Mouse (Mus musculus) heart, embryonic 14.5 days (tissue): ENCODE data around the gene Acaca. TPM values are rescaled to one million over a fixed set of nuclear protein-coding genes. Genes with fewer than 3 reads are reported as not detected.

ENCODE experiments used
- ATAC-seq: fragments of 200-750 bp; cut with Nextera tagmentation; 2 replicates; pipeline ENCODE4 v1.8.0; 2017; ENCODE audit warnings: low read depth, moderate TSS enrichment; ENCODE audit not compliant: insufficient number of reproducible peaks, insufficient read depth, low FRiP score
- H3K27ac ChIP-seq, 2 experiments: fragments of 200-500 bp in 1 of 2; fragments of 300-500 bp in 1 of 2; sonication (generic) in 1 of 2; replicated peaks in 1 of 2; 2 replicates each; pipeline ENCODE4 v1.5.1; 2012 to 2014; ENCODE audit warnings: low read depth in 2 of 2, low read length in 2 of 2, control low read depth in 1 of 2, mild to moderate bottlenecking in 1 of 2, mixed read lengths in 1 of 2; ENCODE audit not compliant: control insufficient read depth in 1 of 2, insufficient read depth in 1 of 2
- H3K27me3 ChIP-seq: fragments of 300-500 bp; sonication (generic); 2 replicates; pipeline ENCODE4 v1.6.1; 2014; ENCODE audit warnings: mild to moderate bottlenecking, low read length, control low read depth; ENCODE audit not compliant: control insufficient read depth, insufficient read depth
- H3K36me3 ChIP-seq: fragments of 300-500 bp; sonication (generic); 2 replicates; pipeline ENCODE4 v1.6.1; 2014; ENCODE audit warnings: mild to moderate bottlenecking, control low read depth, low read length, mixed read lengths; ENCODE audit not compliant: control insufficient read depth, insufficient read depth
- H3K4me1 ChIP-seq, 2 experiments: fragments of 200-500 bp in 1 of 2; fragments of 300-500 bp in 1 of 2; sonication (generic) in 1 of 2; 2 replicates each; pipeline ENCODE4 v1.6.1; 2012 to 2014; ENCODE audit warnings: low read length in 2 of 2, control low read depth in 1 of 2, mixed read lengths in 1 of 2; ENCODE audit not compliant: control insufficient read depth in 2 of 2, insufficient read depth in 2 of 2
- H3K4me2 ChIP-seq: fragments of 300-500 bp; sonication (generic); 2 replicates; pipeline ENCODE4 v1.6.1; 2014; ENCODE audit warnings: mild to moderate bottlenecking, low read length
- H3K4me3 ChIP-seq, 2 experiments: fragments of 200-500 bp in 1 of 2; fragments of 300-500 bp in 1 of 2; sonication (generic) in 1 of 2; 2 replicates each; pipeline ENCODE4 v1.5.1; 2012 to 2014; ENCODE audit warnings: low read length in 2 of 2, mild to moderate bottlenecking in 2 of 2, control low read depth in 1 of 2, low read depth in 1 of 2, moderate library complexity in 1 of 2; ENCODE audit not compliant: control insufficient read depth in 1 of 2, insufficient read depth in 1 of 2
- H3K9ac ChIP-seq: fragments of 300-500 bp; sonication (generic); 2 replicates; pipeline ENCODE4 v1.6.1; 2014; ENCODE audit warnings: mild to moderate bottlenecking, low read length
- H3K9me3 ChIP-seq: fragments of 300-500 bp; sonication (generic); 2 replicates; pipeline ENCODE4 v1.6.1; 2016; ENCODE audit warnings: low read length, control low read depth; ENCODE audit not compliant: control insufficient read depth
- WGBS: fragments of 180-500 bp; shearing (Covaris S2); extraction: QIAGEN DNeasy Blood & Tissue Kit; methylation state at CpG from one replicate; pipeline ENCODE4 v1.1.7; 2014; 5-methylcytosine and 5-hydroxymethylcytosine counted together
- polyA plus RNA-seq: library from polyadenylated mRNA; unstranded; fragments of >200 nt; fragmentation: Nextera tagmentation; extraction: Ambion mirVana; gene quantifications from 2 replicates; pipeline ENCODE4 v1.2.1, GENCODE M21; 2014

The Acaca gene
- polyA plus RNA-seq, 1 experiment from 2014 or later: 8.3 TPM

DNA sequence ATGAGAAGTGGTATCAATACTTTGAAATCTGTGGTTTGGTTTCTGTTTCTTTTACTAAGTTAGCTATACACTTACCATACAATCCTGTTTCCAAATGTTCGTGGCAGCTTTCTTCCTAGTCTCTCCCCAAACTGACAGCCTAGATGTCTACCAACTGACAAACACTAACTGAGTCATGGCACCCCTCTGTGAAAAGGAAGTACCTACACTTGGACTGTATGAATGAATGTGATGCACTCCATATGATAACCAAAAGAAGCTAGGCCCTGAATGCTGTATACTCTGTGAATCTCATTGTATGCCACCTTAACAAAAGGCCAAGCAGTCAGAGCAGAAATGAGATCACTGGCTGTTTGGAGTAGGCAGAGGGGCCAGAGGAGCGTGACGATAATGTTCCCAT is 227.8 kb downstream of the Acaca start:
- no peak overlapping the region for H3K4me3 ChIP-seq
- 88% methylated on average over 3 of the region's 3 CpGs for WGBS
- H3K27me3 ChIP-seq: no peaks in the 10 kb centered on the region
- H3K9ac ChIP-seq: no peak overlapping the region
- H3K27ac ChIP-seq: no peak overlapping the region
- H3K4me1 ChIP-seq: 0 out of 4 replicates have a peak, but pooled peaks cover 0 to 2% of the 10 kb centered on the region in 2 experiments
- H3K4me2 ChIP-seq: no peak overlapping the region
- no peak for ATAC-seq
- no peaks in the 10 kb centered on the region for H3K36me3 ChIP-seq
- no peaks in the 10 kb centered on the region for H3K9me3 ChIP-seq

- Histone ChIP-seq H3K36me3 (no peaks in the 10 kb centered on the region), H3K4me1 (0 out of 4 replicates have a peak, but pooled peaks cover 0 to 2% of the 10 kb centered on the region in 2 experiments), H3K9me3 (no peaks in the 10 kb centered on the region), H3K4me2 (no peak overlapping the region), H3K27me3 (no peaks in the 10 kb centered on the region), H3K4me3 (no peak overlapping the region), H3K9ac (no peak overlapping the region), H3K27ac (no peak overlapping the region)
- 74% methylated on average over 2 of the region's 2 CpGs for WGBS
- ATAC-seq: no peak
These were observed 228.3 kb downstream of the Acaca start for GRCm38 (mm10) chr11:84357771-84358170.

GRCm38 (mm10) chr11:84361551-84361950 is 232.1 kb downstream of the Acaca start:
- Histone ChIP-seq H3K4me2 (no peak overlapping the region), H3K4me1 (0 out of 4 replicates have a peak, but pooled peaks cover 0 to 2% of the 10 kb centered on the region in 2 experiments), H3K4me3 (no peak overlapping the region), H3K36me3 (peaks cover 7% of the 10 kb centered on the region; the same call in 1 of the 2 replicates), H3K27me3 (no peaks in the 10 kb centered on the region), H3K27ac (no peak overlapping the region), H3K9ac (no peak overlapping the region), H3K9me3 (no peaks in the 10 kb centered on the region)
- ATAC-seq: no peak
- 96% methylated on average over 5 of the region's 5 CpGs for WGBS

- 53% methylated on average over 6 of the region's 6 CpGs for WGBS
- no peaks in the 10 kb centered on the region for H3K9me3 ChIP-seq
- no peak overlapping the region for H3K27ac ChIP-seq
- ATAC-seq: no peak
- H3K27me3 ChIP-seq: no peaks in the 10 kb centered on the region
- H3K9ac ChIP-seq: no peak overlapping the region
- no peak overlapping the region for H3K4me3 ChIP-seq
- H3K36me3 ChIP-seq: peaks cover 7% of the 10 kb centered on the region; the same call in 1 of the 2 replicates
- 0 out of 4 replicates have a peak, but pooled peaks cover 0 to 2% of the 10 kb centered on the region in 2 experiments for H3K4me1 ChIP-seq
- no peak overlapping the region for H3K4me2 ChIP-seq
These were observed 233.3 kb downstream of the Acaca start for GRCm38 (mm10) chr11:84362633-84363243.

- H3K27me3 ChIP-seq: no peaks in the 10 kb centered on the region
- H3K9me3 ChIP-seq: no peaks in the 10 kb centered on the region
- H3K4me2 ChIP-seq: no peak overlapping the region
- H3K36me3 ChIP-seq: peaks cover 7% of the 10 kb centered on the region; the same call in 1 of the 2 replicates
- 0 out of 4 replicates have a peak, but pooled peaks cover 0 to 2% of the 10 kb centered on the region in 2 experiments for H3K4me1 ChIP-seq
- no peak for ATAC-seq
- H3K27ac ChIP-seq: no peak overlapping the region
- WGBS: 40% methylated on average over 1 of the region's 1 CpGs
- no peak overlapping the region for H3K9ac ChIP-seq
- H3K4me3 ChIP-seq: no peak overlapping the region
These were observed 235.8 kb downstream of the Acaca start for GRCm38 (mm10) chr11:84365313-84365712.

DNA sequence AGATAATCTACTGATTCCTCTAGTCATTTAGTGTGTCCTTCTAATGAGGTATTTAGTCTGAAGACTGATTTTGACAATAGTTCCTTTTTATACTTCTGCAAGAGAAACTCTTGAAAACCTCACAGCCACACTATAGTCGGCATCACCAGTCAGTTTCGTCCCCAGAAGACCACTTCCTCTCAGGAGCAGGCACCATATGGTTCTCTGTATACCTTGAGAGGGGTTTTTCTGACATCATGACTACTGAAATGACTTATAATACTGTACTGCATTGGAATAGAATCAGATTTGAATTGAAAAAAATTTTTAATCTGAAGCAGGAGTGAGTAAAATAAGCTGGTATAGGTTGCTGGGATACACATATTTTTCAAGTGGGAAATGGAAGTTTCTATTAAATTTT is 239.4 kb downstream of the Acaca start:
- Histone ChIP-seq H3K4me3 (no peak overlapping the region), H3K4me2 (no peak overlapping the region), H3K9ac (no peak overlapping the region), H3K4me1 (no peaks in the 10 kb centered on the region), H3K36me3 (peaks cover 11% of the 10 kb centered on the region; the same call in 1 of the 2 replicates), H3K27ac (no peak overlapping the region), H3K27me3 (no peaks in the 10 kb centered on the region), H3K9me3 (no peaks in the 10 kb centered on the region)
- no peak for ATAC-seq
- 69% methylated on average over 2 of the region's 2 CpGs for WGBS

- H3K4me1 ChIP-seq: no peaks in the 10 kb centered on the region
- WGBS: 80% methylated on average over 4 of the region's 4 CpGs
These were observed 243.7 kb downstream of the Acaca start for GRCm38 (mm10) chr11:84373122-84373521.

More at GRCm38 (mm10) chr11:84373122-84373521, 243.7 kb downstream of the Acaca start:
- no peak overlapping the region for H3K9ac ChIP-seq
- ATAC-seq: no peak
- H3K9me3 ChIP-seq: no peaks in the 10 kb centered on the region
- no peaks in the 10 kb centered on the region for H3K27me3 ChIP-seq
- peaks cover 7% of the 10 kb centered on the region; the same call in 1 of the 2 replicates for H3K36me3 ChIP-seq
- no peak overlapping the region for H3K4me2 ChIP-seq
- H3K27ac ChIP-seq: no peak overlapping the region
- H3K4me3 ChIP-seq: no peak overlapping the region
